Comparison of ENCODE assay signal across 27 mouse cellular contexts in genomic region chr9:105557452-105557851, GRCm38 (mm10). TPM values are rescaled to one million over a fixed set of nuclear protein-coding genes. Genes with fewer than 3 reads are reported as not detected.
DNase-seq lines count a peak whose midpoint lies in the region; ATAC-seq and TF ChIP-seq lines count a peak whose summit lies in the region.
"Had no signal": no experiment of that assay in that cellular context is flagged by ENCODE, and none has a peak within 500 bp of the region (broad histone marks: within the 10 kb centered on the region; RNA-seq: fewer than 3 reads in every experiment).

No protein-coding gene starts in this region.

- H3K27me3 ChIP-seq in forebrain, postnatal 0 days (ENCODE audit: insufficient read depth, low read length): no peaks in the 10 kb centered on the region
- peaks cover 15% of the 10 kb centered on the region for H3K27me3 ChIP-seq in forebrain, embryonic 10.5 days (ENCODE audit: poor library complexity, severe bottlenecking)
- H3K27me3 ChIP-seq: embryonic facial prominence, embryonic 12.5 days; forebrain, embryonic 15.5 days; lung, embryonic 15.5 days; neural tube, embryonic 13.5 days; stomach, embryonic 15.5 days had no signal

- no peak overlapping the region for H3K9ac ChIP-seq in forebrain, postnatal 0 days
- H3K9ac ChIP-seq: embryonic facial prominence, embryonic 12.5 days; forebrain, embryonic 15.5 days; limb, embryonic 13.5 days; lung, embryonic 15.5 days; neural tube, embryonic 13.5 days; stomach, embryonic 15.5 days had no signal

- peak; percentile 44 for ATAC-seq in forebrain, postnatal 0 days
- ATAC-seq: forebrain, embryonic 15.5 days; intestine, embryonic 16.5 days had no signal

- H3K9me3 ChIP-seq in forebrain, postnatal 0 days (ENCODE audit: low read length): no peaks in the 10 kb centered on the region
- H3K9me3 ChIP-seq in forebrain, embryonic 10.5 days: no peaks in the 10 kb centered on the region
- H3K9me3 ChIP-seq: embryonic facial prominence, embryonic 12.5 days; forebrain, embryonic 15.5 days; limb, embryonic 13.5 days; lung, embryonic 15.5 days; neural tube, embryonic 13.5 days; stomach, embryonic 15.5 days had no signal

- no peak overlapping the region for H3K27ac ChIP-seq in forebrain, postnatal 0 days (ENCODE audit: low read depth, low read length)
- no peak overlapping the region for H3K27ac ChIP-seq in forebrain, embryonic 10.5 days
- peak overlapping the region; percentile 68; the same call in 1 of the 2 replicates for H3K27ac ChIP-seq in layer of hippocampus, adult 2 months
- H3K27ac ChIP-seq: embryonic facial prominence, embryonic 12.5 days; forebrain, embryonic 15.5 days; gastrocnemius, adult 2 months; kidney, postnatal 0 days; limb, embryonic 13.5 days; lung, embryonic 15.5 days; neural tube, embryonic 13.5 days; stomach, embryonic 15.5 days had no signal

- DNase-seq in forebrain, postnatal 0 days: peak; percentile 21
- DNase-seq in forebrain, embryonic 10.5 days (ENCODE audit: extremely low spot score, low spot score): no peak
- DNase-seq in layer of hippocampus, adult 2 months (ENCODE audit: low spot score in 2 of 2): no peak
- no peak for DNase-seq in layer of hippocampus, postnatal 14 days (ENCODE audit: low spot score in 2 of 2)
- DNase-seq in retina, postnatal 1 day: peak; percentile 31
- no peak for DNase-seq in retina, embryonic 14.5 days (ENCODE audit: low spot score)
- DNase-seq in testis, postnatal 14 days (ENCODE audit: low spot score): no peak
- DNase-seq in lung, postnatal 36 days: no peak
- DNase-seq: adrenal gland, postnatal 14 days; cerebellum, adult 8-10 months; embryo, embryonic 11 days; gastrocnemius, adult 2 months; gastrocnemius, postnatal 36 days; heart, postnatal 14 days; kidney, adult 8-10 months; kidney, postnatal 4 days; right cerebral cortex, postnatal 25 days; thymus, postnatal 14 days had no signal

- WGBS in forebrain, postnatal 0 days: 73% methylated on average over 5 of the region's 5 CpGs
- 90% methylated on average over 5 of the region's 5 CpGs for WGBS in forebrain, embryonic 10.5 days

- H3K4me1 ChIP-seq in forebrain, postnatal 0 days (ENCODE audit: insufficient read depth): peaks cover 10% of the 10 kb centered on the region
- H3K4me1 ChIP-seq in forebrain, embryonic 10.5 days: peaks cover 23% of the 10 kb centered on the region

- H3K36me3 ChIP-seq in forebrain, postnatal 0 days (ENCODE audit: insufficient read depth): no peaks in the 10 kb centered on the region
- H3K36me3 ChIP-seq in forebrain, embryonic 10.5 days (replicated peaks): no peaks in the 10 kb centered on the region
- H3K36me3 ChIP-seq: embryonic facial prominence, embryonic 12.5 days; forebrain, embryonic 15.5 days; limb, embryonic 13.5 days; lung, embryonic 15.5 days; neural tube, embryonic 13.5 days; stomach, embryonic 15.5 days had no signal

- H3K4me2 ChIP-seq in forebrain, postnatal 0 days (ENCODE audit: low read depth): no peak overlapping the region
- H3K4me2 ChIP-seq: embryonic facial prominence, embryonic 12.5 days; forebrain, embryonic 15.5 days; limb, embryonic 13.5 days; liver, embryonic 11.5 days; lung, embryonic 15.5 days; neural tube, embryonic 13.5 days; stomach, embryonic 15.5 days had no signal

- H3K4me3 ChIP-seq in forebrain, postnatal 0 days (ENCODE audit: low read depth, low read length): no peak overlapping the region
- H3K4me3 ChIP-seq in forebrain, embryonic 10.5 days: no peak overlapping the region
- no peak overlapping the region for H3K4me3 ChIP-seq in layer of hippocampus, adult 2 months
- H3K4me3 ChIP-seq: embryonic facial prominence, embryonic 12.5 days; forebrain, embryonic 15.5 days; gastrocnemius, adult 2 months; limb, embryonic 13.5 days; lung, embryonic 15.5 days; neural tube, embryonic 13.5 days; stomach, embryonic 15.5 days had no signal

- no peak for TF ChIP-seq CTCF in forebrain, postnatal 0 days (IDR thresholded peaks at IDR 0.05; ENCODE audit: low read depth)
- no peak for TF ChIP-seq CTCF in layer of hippocampus, adult 2 months (conservative IDR thresholded peaks at IDR 0.05)

RNA-seq across cellular contexts. Expression of gene Atp2c1, which starts 30.3 kb away (rescaled TPM):
- total RNA-seq in forebrain, postnatal 0 days (2014; rRNA removed): 207 and 248 TPM in 2 replicates
- 53.8 and 80.6 TPM in 2 replicates for polyA plus RNA-seq in forebrain, postnatal 0 days (2015; fragmentation: Nextera tagmentation; extraction: Ambion mirVana)
- 50.3 and 52.6 TPM in 2 replicates for polyA plus RNA-seq in forebrain, embryonic 10.5 days (2016; fragmentation: Nextera tagmentation; extraction: Ambion mirVana)
- 100 to 1,000 TPM; 245 to 250 TPM for total RNA-seq in layer of hippocampus, adult 2 months (2021)
- 100 to 1,000 TPM; 230 to 260 TPM for total RNA-seq in layer of hippocampus, postnatal 14 days (2021)

Comparison
In these comparisons a context has a peak if more than half of its experiments do, and no peak if none do; other contexts are left out.
1. DNase-seq: peak in forebrain, postnatal 0 days (single experiment) and retina, postnatal 1 day (single experiment); none in forebrain, embryonic 10.5 days (single experiment), layer of hippocampus, adult 2 months (0 of 2), layer of hippocampus, postnatal 14 days (0 of 2), retina, embryonic 14.5 days (single experiment), testis, postnatal 14 days (single experiment) and lung, postnatal 36 days (single experiment).